Mouse (Mus musculus) liver, adult 10 weeks (tissue): ENCODE measurements around the gene Nkx2-5. TPM values are rescaled to one million over a fixed set of nuclear protein-coding genes. Genes with fewer than 3 reads are reported as not detected.

Source experiments
- polyA plus RNA-seq: library from polyadenylated mRNA; stranded (reverse); fragments of 350-450 nt; fragmentation: Illumina TruSeq; extraction: RNeasy Lipid Tissue Mini Kit (QIAGEN cat#74804); gene quantifications from one replicate; pipeline ENCODE4 v1.2.3, GENCODE M21; 2014; ENCODE audit warnings: low read depth, low replicate concordance

Gene Nkx2-5
- polyA plus RNA-seq = not detected

GRCm38 (mm10) chr17:26844909-26845148 lies at the start of gene Nkx2-5:
TSS of gene Nkx2-5 (minus strand) at chr17:26845009.

Other genes with a start within 250 kb of the Nkx2-5 start
- 27.1 TPM for gene Atp6v0e, start 181.8 kb downstream of the Nkx2-5 start, polyA plus RNA-seq
- gene Crebrf, start 129.4 kb downstream of the Nkx2-5 start, polyA plus RNA-seq = 19.5 TPM
- gene Bnip1, start 63.9 kb downstream of the Nkx2-5 start, polyA plus RNA-seq = 15.7 TPM
- gene Kifc5b, start 72.1 kb upstream of the Nkx2-5 start, polyA plus RNA-seq = not detected
- gene Phf1, start 88.0 kb upstream of the Nkx2-5 start, polyA plus RNA-seq = 1.9 TPM
- 20.1 TPM for gene Cuta, start 94.6 kb upstream of the Nkx2-5 start, polyA plus RNA-seq
- gene Syngap1, start 96.2 kb upstream of the Nkx2-5 start, polyA plus RNA-seq = 0.29 TPM
- 5.8 TPM for gene Zbtb9, start 128.2 kb upstream of the Nkx2-5 start, polyA plus RNA-seq
- gene Bak1, start 184.0 kb upstream of the Nkx2-5 start, polyA plus RNA-seq = 1.5 TPM
- 0.08 TPM for gene Itpr3, start 212.3 kb upstream of the Nkx2-5 start, polyA plus RNA-seq